Mouse (Mus musculus) liver, adult (tissue): ENCODE measurements around the gene Rnpc3.

Experiments
- GATA4 ChIP-seq: IDR thresholded peaks from 2 replicates; pipeline ENCODE4 v1.6.1; 2014; ENCODE audit warnings: mild to moderate bottlenecking, low read length; ENCODE audit not compliant: insufficient replicate concordance

Gene Rnpc3

DNA sequence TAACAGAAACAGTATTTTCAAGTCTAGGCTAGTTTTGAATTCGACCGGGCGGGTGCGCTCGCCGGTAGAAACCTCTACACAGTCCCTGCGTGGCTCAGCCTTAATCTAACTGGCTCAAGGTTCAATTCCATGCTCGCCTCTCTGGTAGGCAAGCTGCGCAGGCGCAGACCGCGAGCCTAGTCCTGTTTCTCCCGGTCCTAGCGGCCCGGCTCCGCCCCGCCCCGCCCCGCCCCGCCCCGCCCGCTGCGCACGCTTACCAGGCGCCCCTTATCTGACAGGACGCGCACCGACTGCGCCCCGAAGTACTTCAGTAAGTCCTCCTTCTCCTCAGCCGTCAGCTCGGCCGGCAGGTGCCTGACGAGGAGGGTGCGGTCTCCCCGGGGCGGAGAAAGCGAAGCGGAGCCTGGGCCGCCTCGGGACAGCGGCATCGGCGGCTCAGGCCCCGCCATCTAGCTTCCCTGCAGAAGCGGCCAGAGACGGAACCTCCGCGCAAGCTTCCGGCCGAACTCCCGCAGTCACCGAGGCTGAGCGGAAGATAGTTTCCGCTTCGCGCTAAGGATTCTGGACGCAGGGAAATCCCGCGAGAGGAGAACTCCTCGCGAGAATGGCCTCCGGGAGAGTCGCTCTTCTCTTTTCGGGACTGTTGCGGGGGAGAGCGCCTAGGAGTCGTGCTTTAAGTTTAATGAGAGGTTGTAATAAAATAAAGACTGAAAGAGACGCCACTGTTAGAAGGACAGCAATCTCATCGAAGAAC lies at the start of gene Rnpc3:
Gene Rnpc3 (minus strand): TSS at position 544 of the 754 bp plus-strand sequence.
- peak; percentile 96; the same call in 1 of the 2 replicates for TF ChIP-seq GATA4

DNA sequence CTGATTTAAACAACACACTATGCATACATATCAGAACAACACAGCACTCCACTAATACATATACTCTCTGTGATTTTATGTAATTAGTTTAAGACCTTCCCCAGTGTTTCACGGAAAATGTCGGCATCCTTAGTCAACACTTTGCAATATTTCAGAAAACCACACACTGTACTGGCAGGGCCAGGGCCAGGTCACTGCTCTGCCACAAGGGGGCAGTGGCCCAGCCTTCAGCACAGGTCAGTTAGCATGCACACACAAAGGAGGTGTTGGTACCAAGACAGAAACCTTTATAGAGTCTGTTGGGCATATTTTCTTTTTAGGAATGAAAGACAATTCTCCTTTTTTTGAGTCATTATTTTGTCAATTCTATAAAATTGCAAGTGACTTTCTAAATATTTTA lies 27.0 kb upstream of the Rnpc3 start:
- no peak for TF ChIP-seq GATA4

DNA sequence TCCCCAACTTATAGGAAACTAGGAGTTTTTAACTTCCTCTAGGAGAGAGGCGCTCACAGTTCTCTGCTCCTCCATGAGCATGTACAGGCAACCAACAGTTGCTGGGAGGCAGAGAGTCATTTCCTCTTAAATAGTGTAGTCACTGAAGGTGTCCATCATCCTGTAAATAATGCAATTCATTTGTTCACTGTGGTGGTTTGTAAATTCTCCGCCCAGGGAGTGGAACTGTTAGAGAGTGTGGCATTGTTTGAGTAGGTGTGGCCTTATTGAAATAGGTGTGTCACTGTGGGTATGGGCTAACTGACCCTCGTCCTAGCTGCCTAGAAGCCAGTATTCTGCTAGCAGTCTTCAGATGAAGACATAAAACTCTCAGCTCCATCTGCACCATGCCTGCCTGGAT lies 24.4 kb upstream of the Rnpc3 start:
- no peak for TF ChIP-seq GATA4

DNA sequence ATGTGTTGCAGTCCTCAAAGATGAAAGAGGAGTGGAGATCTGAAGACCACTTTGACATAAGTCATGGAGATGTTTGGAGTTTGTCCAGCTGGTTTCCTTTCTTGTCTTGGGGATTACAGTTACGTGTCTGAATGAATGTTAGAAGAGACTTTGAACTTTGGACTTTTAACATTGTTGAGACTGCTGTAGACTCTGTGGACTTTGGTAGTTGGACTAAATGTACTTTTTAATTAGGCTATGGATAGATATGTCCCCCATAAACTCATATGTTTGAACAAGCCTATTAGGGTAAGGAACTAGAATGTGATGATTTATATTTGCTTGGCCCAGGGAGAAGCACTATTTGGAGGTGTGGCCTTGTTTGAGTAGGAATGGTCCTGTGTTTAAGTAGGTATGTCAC lies 9.6 kb upstream of the Rnpc3 start:
- no peak for TF ChIP-seq GATA4

- no peak for TF ChIP-seq GATA4
These were observed 4.3 kb upstream of the Rnpc3 start for GRCm38 (mm10) chr3:113634220-113634619.

DNA sequence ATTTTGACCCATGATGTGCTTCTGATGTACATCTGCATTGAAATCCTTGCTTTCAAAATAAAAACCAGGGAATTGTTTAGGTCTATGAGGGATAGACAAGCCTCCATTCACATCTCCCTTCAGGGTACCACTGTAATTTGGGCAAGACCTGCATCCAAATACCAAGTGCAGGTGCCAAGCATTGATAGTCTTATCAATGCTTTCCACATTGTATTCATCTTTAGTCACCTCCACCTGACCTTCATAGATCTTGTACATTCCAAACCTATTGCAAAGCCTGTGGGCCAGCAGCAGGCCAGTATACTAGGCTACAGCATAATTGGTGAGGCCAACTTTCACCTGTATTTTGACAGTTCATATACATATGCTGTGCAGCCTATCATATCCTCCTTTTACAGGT lies 1.7 kb upstream of the Rnpc3 start:
- no peak for TF ChIP-seq GATA4

DNA sequence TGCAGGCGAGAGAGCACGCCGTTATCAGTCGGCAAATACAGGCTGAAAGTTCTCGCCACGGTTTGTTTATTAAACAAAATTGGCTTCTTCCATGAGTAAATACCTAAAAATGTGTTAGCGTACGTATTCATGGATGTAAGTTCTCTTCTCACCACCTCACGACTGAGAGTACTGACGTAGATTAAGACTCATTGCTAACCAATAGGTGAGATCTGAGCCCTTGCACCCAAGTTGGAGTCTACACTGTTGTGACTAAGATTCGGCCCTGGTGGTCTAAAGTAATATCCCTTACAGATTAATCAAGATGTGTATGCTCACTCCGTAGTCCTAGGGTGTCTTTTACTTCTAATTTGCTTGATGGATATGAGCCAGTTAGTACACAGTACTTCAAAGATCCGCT lies 615 bp upstream of the Rnpc3 start:
- TF ChIP-seq GATA4, result no peak

DNA sequence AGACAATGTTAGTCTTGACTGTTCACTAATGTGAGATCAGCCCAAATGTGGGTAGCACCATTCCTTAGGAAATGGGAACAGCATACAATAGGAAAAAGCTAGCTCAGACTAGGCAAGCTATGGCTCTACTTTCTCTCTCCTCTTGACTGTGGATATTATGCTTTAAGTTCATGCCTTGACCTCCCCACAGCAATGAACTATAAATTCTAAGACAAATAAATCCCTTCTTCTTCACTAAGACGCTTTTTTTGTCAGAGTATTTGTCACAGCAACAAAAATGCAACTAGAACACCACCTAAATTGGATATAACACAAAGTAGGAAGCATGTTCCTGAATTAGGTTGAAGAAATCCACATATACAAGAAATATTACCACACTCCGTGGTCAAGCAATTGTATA lies 23.4 kb downstream of the Rnpc3 start, which contains the start of gene Amy1:
Gene Amy1 (minus strand): TSS at position 101 of the 400 bp plus-strand sequence.
- TF ChIP-seq GATA4, result no peak

DNA sequence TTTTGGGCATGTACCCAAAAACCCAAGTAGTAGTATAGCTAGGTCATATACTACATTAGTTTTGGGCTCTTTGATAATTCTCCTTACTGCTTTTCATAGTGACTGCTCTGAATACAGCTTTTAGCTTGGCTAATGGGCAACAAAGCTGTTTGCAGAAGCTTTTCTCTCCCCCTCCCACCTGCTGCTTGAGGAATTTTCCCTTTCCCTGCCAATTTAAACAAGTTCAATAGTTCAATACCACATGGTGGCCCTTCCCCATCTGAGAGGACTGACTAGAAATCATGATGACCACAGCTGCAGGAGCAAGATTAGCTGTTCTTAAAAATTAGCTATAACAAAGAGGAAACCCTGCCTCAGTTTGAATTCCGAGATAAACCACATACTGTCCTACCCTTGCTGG lies 39.1 kb downstream of the Rnpc3 start:
- no peak for TF ChIP-seq GATA4

DNA sequence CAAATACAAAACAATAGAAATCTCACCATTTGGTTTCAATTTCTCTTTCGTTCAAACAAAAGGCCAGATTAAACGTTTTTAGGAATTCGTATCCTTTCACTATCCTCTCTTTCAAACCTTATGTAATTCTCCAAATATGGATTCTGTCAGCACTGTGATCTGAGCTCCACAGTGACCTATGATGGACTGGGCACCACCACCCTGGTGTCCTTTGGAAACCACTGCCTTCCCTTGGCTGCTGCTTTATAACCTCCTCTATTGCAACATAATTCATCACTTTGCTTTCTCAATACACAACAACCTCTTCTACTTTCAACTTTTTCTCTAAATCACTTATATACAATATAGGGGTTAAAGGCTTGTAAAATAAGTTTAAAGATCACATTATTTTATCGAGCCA lies 55.4 kb downstream of the Rnpc3 start:
- no peak for TF ChIP-seq GATA4

- TF ChIP-seq GATA4, result no peak
These were observed 55.8 kb downstream of the Rnpc3 start for GRCm38 (mm10) chr3:113574138-113574537.

GRCm38 (mm10) chr3:113572158-113572557 lies 57.8 kb downstream of the Rnpc3 start:
- TF ChIP-seq GATA4, result no peak
